8 mouse cellular contexts compared by ENCODE assay signal in the genomic region with DNA sequence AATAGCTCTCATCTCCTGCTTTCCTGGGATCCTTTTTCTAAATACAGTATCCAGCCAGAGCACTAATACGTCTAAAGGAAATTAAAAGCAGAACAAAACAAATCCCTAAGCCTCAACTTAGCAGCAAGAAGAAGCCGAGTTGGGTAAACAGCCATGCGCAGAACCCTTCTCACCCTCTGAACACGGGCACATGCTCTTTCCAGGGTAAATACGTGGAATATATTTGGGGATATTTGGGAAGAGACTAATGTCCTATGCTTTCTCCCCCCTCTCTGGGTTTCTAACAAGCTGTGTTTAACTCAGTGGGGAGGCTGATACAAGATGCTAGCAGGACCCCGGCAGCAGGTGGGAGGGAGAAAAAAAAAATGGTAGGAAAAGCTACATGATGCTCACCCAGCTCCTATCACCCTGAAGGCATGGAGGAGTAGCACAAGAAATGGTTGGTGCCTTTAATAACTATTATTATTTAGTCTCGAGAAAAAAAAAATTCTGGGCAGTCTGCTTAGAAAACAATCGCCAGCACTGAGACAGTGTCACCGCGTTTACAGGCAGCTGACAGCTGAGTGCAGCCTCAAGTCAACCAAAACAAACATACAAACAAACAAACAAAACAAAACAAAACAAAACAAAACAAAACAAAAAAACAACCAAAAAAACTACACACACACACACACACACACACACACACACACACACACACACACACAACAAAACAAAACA.
DNase-seq lines count a peak whose midpoint lies in the region; ATAC-seq and TF ChIP-seq lines count a peak whose summit lies in the region.

No protein-coding gene starts in this region.

- no peaks in the 10 kb centered on the region for H3K36me3 ChIP-seq in neural tube, embryonic 11.5 days (ENCODE audit: control insufficient read depth, insufficient read depth, low read length)
- H3K36me3 ChIP-seq in intestine, postnatal 0 days (ENCODE audit: control insufficient read depth, insufficient read depth) = no peaks in the 10 kb centered on the region

- no peaks in the 10 kb centered on the region for H3K27me3 ChIP-seq in neural tube, embryonic 11.5 days (ENCODE audit: control insufficient read depth, insufficient read depth, low read length)
- no peaks in the 10 kb centered on the region for H3K27me3 ChIP-seq in intestine, postnatal 0 days (replicated peaks; ENCODE audit: control insufficient read depth, insufficient read depth, low read length)

- H3K4me1 ChIP-seq in neural tube, embryonic 11.5 days (ENCODE audit: control insufficient read depth, insufficient read depth, low read length) = no peaks in the 10 kb centered on the region
- no peaks in the 10 kb centered on the region for H3K4me1 ChIP-seq in intestine, postnatal 0 days (replicated peaks; ENCODE audit: control insufficient read depth, insufficient read depth, low read length)
- H3K4me1 ChIP-seq in olfactory bulb, adult 2 months (ENCODE audit: control insufficient read depth, insufficient read depth, low read length) = peaks cover 11% of the 10 kb centered on the region

- ATAC-seq in neural tube, embryonic 11.5 days (ENCODE audit: insufficient read depth, low FRiP score, low TSS enrichment) = peak; percentile 14; the same call in 1 of the 2 replicates
- no peak for ATAC-seq in intestine, postnatal 0 days

- DNase-seq in gastrocnemius, adult 2 months = no peak
- no peak for DNase-seq in gastrocnemius, adult 18-20 months (ENCODE audit: low spot score)
- no peak for DNase-seq in neural tube, embryonic 11.5 days (ENCODE audit: low spot score)
- no peak for DNase-seq in neural tube, embryonic 10.5 days (ENCODE audit: extremely low spot score, low spot score)
- DNase-seq in layer of hippocampus, adult 9-10 months (ENCODE audit: low spot score) = no peak
- DNase-seq in lung, adult 18-20 months = no peak

- no peak overlapping the region for H3K4me2 ChIP-seq in neural tube, embryonic 11.5 days (ENCODE audit: low read depth)
- H3K4me2 ChIP-seq in intestine, postnatal 0 days (replicated peaks; ENCODE audit: low read depth) = peak overlapping the region; percentile 48

- 63% methylated on average over 10 of the region's 10 CpGs for WGBS in neural tube, embryonic 11.5 days
- WGBS in intestine, postnatal 0 days = 60% methylated on average over 10 of the region's 10 CpGs
- WGBS in olfactory bulb, adult 2 months = 10% methylated on average over 10 of the region's 10 CpGs

- peak overlapping the region; percentile 86 for H3K27ac ChIP-seq in gastrocnemius, adult 2 months
- no peak overlapping the region for H3K27ac ChIP-seq in neural tube, embryonic 11.5 days (ENCODE audit: low read depth, low read length)
- no peak overlapping the region for H3K27ac ChIP-seq in intestine, postnatal 0 days (ENCODE audit: low read depth, low read length)
- H3K27ac ChIP-seq in olfactory bulb, adult 2 months (ENCODE audit: insufficient read depth, low read depth, low read length) = peak overlapping the region; percentile 36; the same call in 1 of the 2 replicates

- TF ChIP-seq POLR2A in olfactory bulb, adult 2 months (IDR thresholded peaks at IDR 0.05; ENCODE audit: insufficient read depth, low read depth, low read length) = no peak

- peak overlapping the region; percentile 70 for H3K4me3 ChIP-seq in gastrocnemius, adult 2 months
- no peak overlapping the region for H3K4me3 ChIP-seq in neural tube, embryonic 11.5 days (ENCODE audit: low read depth, low read length)
- no peak overlapping the region; the same call in 1 of the 2 replicates for H3K4me3 ChIP-seq in intestine, postnatal 0 days (ENCODE audit: low read depth, low read length)
- peak overlapping the region; percentile 38 for H3K4me3 ChIP-seq in olfactory bulb, adult 2 months (ENCODE audit: insufficient read depth, low read depth, low read length)

- no peak for TF ChIP-seq CTCF in gastrocnemius, adult 2 months (IDR thresholded peaks at IDR 0.05)
- no peak for TF ChIP-seq CTCF in intestine, postnatal 0 days (IDR thresholded peaks at IDR 0.05; ENCODE audit: low read depth)
- TF ChIP-seq CTCF in olfactory bulb, adult 2 months (IDR thresholded peaks at IDR 0.05; ENCODE audit: insufficient read depth, low read depth, low read length) = no peak

- H3K9ac ChIP-seq in neural tube, embryonic 11.5 days (ENCODE audit: low read length) = no peak overlapping the region
- no peak overlapping the region for H3K9ac ChIP-seq in intestine, postnatal 0 days (ENCODE audit: low read depth, low read length)

- no peaks in the 10 kb centered on the region for H3K9me3 ChIP-seq in neural tube, embryonic 11.5 days (ENCODE audit: control insufficient read depth, low read length)
- H3K9me3 ChIP-seq in intestine, postnatal 0 days (ENCODE audit: control insufficient read depth) = no peaks in the 10 kb centered on the region

- intact Hi-C loops in gastrocnemius, adult 2 months (cut with DNase I) = no loop called here

Comparison
In these comparisons a context has a peak if more than half of its experiments do, and no peak if none do; other contexts are left out.
1. H3K27ac ChIP-seq: peak in gastrocnemius, adult 2 months (single experiment) and olfactory bulb, adult 2 months (single experiment); none in neural tube, embryonic 11.5 days (single experiment) and intestine, postnatal 0 days (single experiment).
2. H3K4me3 ChIP-seq: peak in gastrocnemius, adult 2 months (single experiment) and olfactory bulb, adult 2 months (single experiment); none in neural tube, embryonic 11.5 days (single experiment) and intestine, postnatal 0 days (single experiment).